Mouse (Mus musculus): ENCODE results near the gene Hmbs. TPM values are rescaled to one million over a fixed set of nuclear protein-coding genes. Genes with fewer than 3 reads are reported as not detected.

Gene Hmbs
- polyA plus RNA-seq, 1 experiment: 80.3 TPM

GRCm38 (mm10) chr9:44292490-44292889, 51.5 kb downstream of the Hmbs start:
- Histone ChIP-seq H3K4me3 (ENCODE audit: low read depth, low read length) (no peak overlapping the region), H3K9ac (ENCODE audit: low read depth, poor library complexity, severe bottlenecking) (no peak overlapping the region), H3K27me3 (ENCODE audit: control insufficient read depth, insufficient read depth, low read length, poor library complexity, severe bottlenecking) (peaks cover 3% of the 10 kb centered on the region; the same call in 1 of the 2 replicates), H3K9me3 (replicated peaks; ENCODE audit: control insufficient read depth, insufficient read depth, low read length, poor library complexity, severe bottlenecking) (no peaks in the 10 kb centered on the region), H3K4me1 (ENCODE audit: control insufficient read depth, insufficient read depth, low read length) (peaks cover 1% of the 10 kb centered on the region), H3K27ac (ENCODE audit: insufficient read depth, low read length) (no peak overlapping the region), H3K36me3 (ENCODE audit: control insufficient read depth, insufficient read depth, low read length, poor library complexity, severe bottlenecking) (peaks cover 27% of the 10 kb centered on the region)
- TF ChIP-seq CTCF (IDR thresholded peaks at IDR 0.05; ENCODE audit: low read depth, low read length) (peak; percentile 53), POLR2A (IDR thresholded peaks at IDR 0.05; ENCODE audit: insufficient read depth, low read length) (no peak)

GRCm38 (mm10) chr9:44288959-44289291, 55.1 kb downstream of the Hmbs start:
- Histone ChIP-seq H3K9ac (ENCODE audit: low read depth, poor library complexity, severe bottlenecking) (no peak overlapping the region), H3K9me3 (replicated peaks; ENCODE audit: control insufficient read depth, insufficient read depth, low read length, poor library complexity, severe bottlenecking) (no peaks in the 10 kb centered on the region), H3K4me3 (ENCODE audit: low read depth, low read length) (no peak overlapping the region), H3K4me1 (ENCODE audit: control insufficient read depth, insufficient read depth, low read length) (peaks cover 1% of the 10 kb centered on the region), H3K27me3 (ENCODE audit: control insufficient read depth, insufficient read depth, low read length, poor library complexity, severe bottlenecking) (peaks cover 3% of the 10 kb centered on the region), H3K27ac (ENCODE audit: insufficient read depth, low read length) (no peak overlapping the region), H3K36me3 (ENCODE audit: control insufficient read depth, insufficient read depth, low read length, poor library complexity, severe bottlenecking) (peaks cover 8% of the 10 kb centered on the region)
- no peak for TF ChIP-seq POLR2A (IDR thresholded peaks at IDR 0.05; ENCODE audit: insufficient read depth, low read length)
- no peak for TF ChIP-seq EP300 (IDR thresholded peaks at IDR 0.05; ENCODE audit: insufficient read depth, low read depth, low read length)
- no peak for TF ChIP-seq CTCF (IDR thresholded peaks at IDR 0.05; ENCODE audit: low read depth, low read length)

- Histone ChIP-seq H3K4me1 (ENCODE audit: control insufficient read depth, insufficient read depth, low read length) (peaks cover 1% of the 10 kb centered on the region), H3K36me3 (ENCODE audit: control insufficient read depth, insufficient read depth, low read length, poor library complexity, severe bottlenecking) (peaks cover 6% of the 10 kb centered on the region), H3K9me3 (replicated peaks; ENCODE audit: control insufficient read depth, insufficient read depth, low read length, poor library complexity, severe bottlenecking) (no peaks in the 10 kb centered on the region), H3K27me3 (ENCODE audit: control insufficient read depth, insufficient read depth, low read length, poor library complexity, severe bottlenecking) (peaks cover 3% of the 10 kb centered on the region), H3K27ac (ENCODE audit: insufficient read depth, low read length) (no peak within 1 kb of the TSS), H3K4me3 (ENCODE audit: low read depth, low read length) (peak within 1 kb of the TSS; percentile 71), H3K9ac (ENCODE audit: low read depth, poor library complexity, severe bottlenecking) (peak within 1 kb of the TSS; percentile 28)
- TF ChIP-seq EP300 (IDR thresholded peaks at IDR 0.05; ENCODE audit: insufficient read depth, low read depth, low read length) (no peak), POLR2A (IDR thresholded peaks at IDR 0.05; ENCODE audit: insufficient read depth, low read length) (no peak)
Measured at GRCm38 (mm10) chr9:44288076-44288958, 55.7 kb downstream of the Hmbs start, which contains the start of gene Abcg4. Abcg4 (minus strand) TSS chr9:44288615.

- peaks cover 1% of the 10 kb centered on the region for H3K4me1 ChIP-seq (ENCODE audit: control insufficient read depth, insufficient read depth, low read length)
- TF ChIP-seq CTCF (IDR thresholded peaks at IDR 0.05; ENCODE audit: low read depth, low read length) (no peak), POLR2A (IDR thresholded peaks at IDR 0.05; ENCODE audit: insufficient read depth, low read length) (no peak), EP300 (IDR thresholded peaks at IDR 0.05; ENCODE audit: insufficient read depth, low read depth, low read length) (no peak)
- H3K27me3 ChIP-seq (ENCODE audit: control insufficient read depth, insufficient read depth, low read length, poor library complexity, severe bottlenecking): peaks cover 3% of the 10 kb centered on the region
- no peaks in the 10 kb centered on the region for H3K9me3 ChIP-seq (replicated peaks; ENCODE audit: control insufficient read depth, insufficient read depth, low read length, poor library complexity, severe bottlenecking)
- H3K4me3 ChIP-seq (ENCODE audit: low read depth, low read length): peak overlapping the region; percentile 71
- H3K9ac ChIP-seq (ENCODE audit: low read depth, poor library complexity, severe bottlenecking): peak overlapping the region; percentile 28
- H3K36me3 ChIP-seq (ENCODE audit: control insufficient read depth, insufficient read depth, low read length, poor library complexity, severe bottlenecking): peaks cover 4% of the 10 kb centered on the region; the same call in 1 of the 2 replicates
- no peak overlapping the region for H3K27ac ChIP-seq (ENCODE audit: insufficient read depth, low read length)
Measured at GRCm38 (mm10) chr9:44287401-44288075, 56.5 kb downstream of the Hmbs start.

- H3K9ac ChIP-seq (ENCODE audit: low read depth, poor library complexity, severe bottlenecking): peak overlapping the region; percentile 28
- H3K27me3 ChIP-seq (ENCODE audit: control insufficient read depth, insufficient read depth, low read length, poor library complexity, severe bottlenecking): peaks cover 3% of the 10 kb centered on the region
- H3K4me1 ChIP-seq (ENCODE audit: control insufficient read depth, insufficient read depth, low read length): peaks cover 1% of the 10 kb centered on the region
- H3K27ac ChIP-seq (ENCODE audit: insufficient read depth, low read length): no peak overlapping the region
- H3K9me3 ChIP-seq (replicated peaks; ENCODE audit: control insufficient read depth, insufficient read depth, low read length, poor library complexity, severe bottlenecking): no peaks in the 10 kb centered on the region
- peak overlapping the region; percentile 71 for H3K4me3 ChIP-seq (ENCODE audit: low read depth, low read length)
- TF ChIP-seq CTCF (IDR thresholded peaks at IDR 0.05; ENCODE audit: low read depth, low read length) (no peak), EP300 (IDR thresholded peaks at IDR 0.05; ENCODE audit: insufficient read depth, low read depth, low read length) (no peak), POLR2A (IDR thresholded peaks at IDR 0.05; ENCODE audit: insufficient read depth, low read length) (no peak)
- no peaks in the 10 kb centered on the region for H3K36me3 ChIP-seq (ENCODE audit: control insufficient read depth, insufficient read depth, low read length, poor library complexity, severe bottlenecking)
Measured at GRCm38 (mm10) chr9:44287003-44287400, 57.0 kb downstream of the Hmbs start.

Other genes starting within 250 kb of the Hmbs start
- not detected in 2 replicates for gene Mfrp, start 242.5 kb downstream of the Hmbs start, polyA plus RNA-seq (2011; ENCODE audit: insufficient read depth, insufficient read length, low read depth, missing spikeins)
- gene C1qtnf5, start 237.0 kb downstream of the Hmbs start, polyA plus RNA-seq (2011; ENCODE audit: insufficient read depth, insufficient read length, low read depth, missing spikeins): not detected in 2 replicates
- gene Gm49380, start 230.7 kb downstream of the Hmbs start, polyA plus RNA-seq (2011; ENCODE audit: insufficient read depth, insufficient read length, low read depth, missing spikeins): 0.49 and 0.67 TPM in 2 replicates
- gene Rnf26, start 230.7 kb downstream of the Hmbs start, polyA plus RNA-seq (2011; ENCODE audit: insufficient read depth, insufficient read length, low read depth, missing spikeins): 34.1 and 34.3 TPM in 2 replicates
- 57.6 and 58.0 TPM in 2 replicates for gene Mcam, start 209.8 kb downstream of the Hmbs start, polyA plus RNA-seq (2011; ENCODE audit: insufficient read depth, insufficient read length, low read depth, missing spikeins)
- 58.8 and 62.0 TPM in 2 replicates for gene Cbl, start 110.2 kb downstream of the Hmbs start, polyA plus RNA-seq (2011; ENCODE audit: insufficient read depth, insufficient read length, low read depth, missing spikeins)
- not detected in 2 replicates for gene Ccdc153, start 103.6 kb downstream of the Hmbs start, polyA plus RNA-seq (2011; ENCODE audit: insufficient read depth, insufficient read length, low read depth, missing spikeins)
- not detected in 2 replicates for gene Pdzd3, start 92.8 kb downstream of the Hmbs start, polyA plus RNA-seq (2011; ENCODE audit: insufficient read depth, insufficient read length, low read depth, missing spikeins)
- 1.6 and 2.3 TPM in 2 replicates for gene Nlrx1, start 75.6 kb downstream of the Hmbs start, polyA plus RNA-seq (2011; ENCODE audit: insufficient read depth, insufficient read length, low read depth, missing spikeins)
- gene Abcg4, start 55.6 kb downstream of the Hmbs start, polyA plus RNA-seq (2011; ENCODE audit: insufficient read depth, insufficient read length, low read depth, missing spikeins): 0.62 and 1.3 TPM in 2 replicates
- 24.8 and 27.8 TPM in 2 replicates for gene Hinfp, start 38.6 kb downstream of the Hmbs start, polyA plus RNA-seq (2011; ENCODE audit: insufficient read depth, insufficient read length, low read depth, missing spikeins)
- 5.1 and 7.0 TPM in 2 replicates for gene C2cd2l, start 23.9 kb downstream of the Hmbs start, polyA plus RNA-seq (2011; ENCODE audit: insufficient read depth, insufficient read length, low read depth, missing spikeins)
- 13.7 and 17.4 TPM in 2 replicates for gene Dpagt1, start 18.2 kb downstream of the Hmbs start, polyA plus RNA-seq (2011; ENCODE audit: insufficient read depth, insufficient read length, low read depth, missing spikeins)
- gene H2afx, start 9.5 kb downstream of the Hmbs start, polyA plus RNA-seq (2011; ENCODE audit: insufficient read depth, insufficient read length, low read depth, missing spikeins): 173 and 202 TPM in 2 replicates
- gene Vps11, start 17.4 kb upstream of the Hmbs start, polyA plus RNA-seq (2011; ENCODE audit: insufficient read depth, insufficient read length, low read depth, missing spikeins): 26.7 and 30.5 TPM in 2 replicates
- 114 and 147 TPM in 2 replicates for gene Hyou1, start 35.3 kb upstream of the Hmbs start, polyA plus RNA-seq (2011; ENCODE audit: insufficient read depth, insufficient read length, low read depth, missing spikeins)
- 7.7 and 8.1 TPM in 2 replicates for gene Slc37a4, start 52.6 kb upstream of the Hmbs start, polyA plus RNA-seq (2011; ENCODE audit: insufficient read depth, insufficient read length, low read depth, missing spikeins)
- 4,348 and 4,428 TPM in 2 replicates for gene Rps25, start 62.9 kb upstream of the Hmbs start, polyA plus RNA-seq (2011; ENCODE audit: insufficient read depth, insufficient read length, low read depth, missing spikeins)
- gene Trappc4, start 63.4 kb upstream of the Hmbs start, polyA plus RNA-seq (2011; ENCODE audit: insufficient read depth, insufficient read length, low read depth, missing spikeins): 83.0 and 89.8 TPM in 2 replicates
- 13.7 and 14.3 TPM in 2 replicates for gene Ccdc84, start 74.3 kb upstream of the Hmbs start, polyA plus RNA-seq (2011; ENCODE audit: insufficient read depth, insufficient read length, low read depth, missing spikeins)
- 1.3 and 1.8 TPM in 2 replicates for gene Foxr1, start 96.9 kb upstream of the Hmbs start, polyA plus RNA-seq (2011; ENCODE audit: insufficient read depth, insufficient read length, low read depth, missing spikeins)
- gene Upk2, start 110.7 kb upstream of the Hmbs start, polyA plus RNA-seq (2011; ENCODE audit: insufficient read depth, insufficient read length, low read depth, missing spikeins): 1.7 and 2.5 TPM in 2 replicates
- gene Bcl9l, start 138.6 kb upstream of the Hmbs start, polyA plus RNA-seq (2011; ENCODE audit: insufficient read depth, insufficient read length, low read depth, missing spikeins): 22.6 and 25.6 TPM in 2 replicates
- not detected in 2 replicates for gene Cxcr5, start 217.6 kb upstream of the Hmbs start, polyA plus RNA-seq (2011; ENCODE audit: insufficient read depth, insufficient read length, low read depth, missing spikeins)

Data from ES-Bruce4 (cell line).